Mouse (Mus musculus) urinary bladder, adult 2 months (tissue): ENCODE data around the gene Wfdc21. TPM values are rescaled to one million over a fixed set of nuclear protein-coding genes. Genes with fewer than 3 reads are reported as not detected.

ENCODE experiments used
- DNase-seq: peaks from one replicate; pipeline ENCODE4 v3.0.0; 2022; ENCODE audit warnings: low spot score
- polyA plus RNA-seq: library from polyadenylated mRNA; depleted of rRNA; stranded (reverse); fragments of >200 nt; gene quantifications from 2 replicates; pipeline ENCODE4 v1.2.3, GENCODE M21; 2012; rRNA removed

Gene Wfdc21
- polyA plus RNA-seq = 1.4 and 1.6 TPM in 2 replicates

GRCm38 (mm10) chr11:83746681-83747080 lies at the start of gene Wfdc21:
Gene Wfdc21 (plus strand): TSS chr11:83746940.
- no peak for DNase-seq

GRCm38 (mm10) chr11:83703705-83704104 lies 43.0 kb upstream of the Wfdc21 start, which contains the start of gene Wfdc17:
Gene Wfdc17 (plus strand): TSS chr11:83703991.
- no peak for DNase-seq

GRCm38 (mm10) chr11:83708715-83709114 lies 38.0 kb upstream of the Wfdc21 start, which contains the start of gene Wfdc18:
Gene Wfdc18 (plus strand): TSS chr11:83709015.
- no peak for DNase-seq

GRCm38 (mm10) chr11:83709683-83710082 lies 37.1 kb upstream of the Wfdc21 start:
- DNase-seq = no peak

- no peak for DNase-seq
These were observed 34.1 kb upstream of the Wfdc21 start for GRCm38 (mm10) chr11:83712671-83713070.

- DNase-seq = no peak
These were observed 32.8 kb upstream of the Wfdc21 start for GRCm38 (mm10) chr11:83713925-83714324.

- no peak for DNase-seq
These were observed 29.6 kb upstream of the Wfdc21 start for GRCm38 (mm10) chr11:83717042-83717665.

GRCm38 (mm10) chr11:83720766-83721165 lies 26.0 kb upstream of the Wfdc21 start:
- DNase-seq = no peak

GRCm38 (mm10) chr11:83728757-83729432 lies 17.8 kb upstream of the Wfdc21 start:
- DNase-seq = no peak

GRCm38 (mm10) chr11:83731116-83731515 lies 15.6 kb upstream of the Wfdc21 start:
- no peak for DNase-seq

GRCm38 (mm10) chr11:83733071-83733640 lies 13.6 kb upstream of the Wfdc21 start:
- DNase-seq = no peak

- no peak for DNase-seq
These were observed 12.5 kb upstream of the Wfdc21 start for GRCm38 (mm10) chr11:83734215-83734614.

GRCm38 (mm10) chr11:83735881-83736280 lies 10.9 kb upstream of the Wfdc21 start:
- DNase-seq = no peak

- no peak for DNase-seq
These were observed 9.6 kb upstream of the Wfdc21 start for GRCm38 (mm10) chr11:83737109-83737558.

- DNase-seq = peak; percentile 35
These were observed 7.5 kb upstream of the Wfdc21 start for GRCm38 (mm10) chr11:83739241-83739640.

- DNase-seq = no peak
These were observed 6.2 kb upstream of the Wfdc21 start for GRCm38 (mm10) chr11:83740443-83740991.

GRCm38 (mm10) chr11:83741841-83742240 lies 4.9 kb upstream of the Wfdc21 start:
- no peak for DNase-seq

- no peak for DNase-seq
These were observed 3.9 kb upstream of the Wfdc21 start for GRCm38 (mm10) chr11:83742731-83743355.

GRCm38 (mm10) chr11:83743525-83743924 lies 3.2 kb upstream of the Wfdc21 start:
- no peak for DNase-seq

GRCm38 (mm10) chr11:83746152-83746551 lies 588 bp upstream of the Wfdc21 start:
- DNase-seq = no peak

- DNase-seq = no peak
These were observed 881 bp downstream of the Wfdc21 start for GRCm38 (mm10) chr11:83747376-83748265.
